Mouse (Mus musculus): ENCODE measurements around the gene Ncam2.
"Not testable (repeated sequence)": the region's sequence is repeated elsewhere in the genome, so short reads cannot be mapped to it uniquely, and the experiment has no call there.

Ncam2 gene

DNA sequence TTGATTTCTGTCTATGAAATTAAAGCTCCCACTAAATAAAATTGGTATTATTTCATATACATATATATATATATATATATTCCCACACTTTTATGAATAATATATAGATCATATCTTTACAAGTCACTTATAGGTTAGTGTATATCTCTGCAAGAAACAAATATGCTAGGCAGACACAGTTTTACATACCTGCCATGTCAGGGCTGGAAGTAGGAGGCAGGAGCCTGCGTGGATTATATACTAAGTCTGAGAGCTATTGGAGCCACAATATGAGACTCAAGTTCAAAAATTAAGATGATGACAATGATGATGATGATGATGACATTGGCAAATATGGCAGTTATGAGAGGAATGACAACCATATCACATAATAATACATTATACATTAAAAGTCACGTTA is 85.4 kb downstream of the Ncam2 start:
- DNase-seq (ENCODE audit: inconsistent ontology term) = no peak

DNA sequence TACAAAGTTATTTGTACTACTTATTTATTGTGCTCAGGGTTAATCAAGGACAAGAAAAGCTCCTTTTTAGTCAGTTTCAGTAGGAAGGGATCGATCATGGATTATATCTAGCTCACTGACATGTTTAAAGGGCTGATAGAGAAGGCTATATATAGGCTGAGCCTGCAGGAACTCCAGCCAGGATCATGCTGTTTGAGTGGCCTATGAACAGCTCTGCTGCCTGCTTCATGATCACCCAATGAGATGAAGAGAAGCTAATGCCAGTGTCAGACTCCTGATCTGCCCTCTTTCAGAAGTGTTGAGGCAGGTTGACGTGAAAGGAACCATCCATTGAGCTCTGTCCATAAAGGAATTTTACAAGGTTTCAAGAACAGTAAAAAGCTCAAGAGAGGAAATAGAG is 103.3 kb downstream of the Ncam2 start:
- DNase-seq (ENCODE audit: inconsistent ontology term) = no peak

- DNase-seq (ENCODE audit: inconsistent ontology term) = no peak
Observed at GRCm38 (mm10) chr16:81309215-81309614, 108.7 kb downstream of the Ncam2 start.

DNA sequence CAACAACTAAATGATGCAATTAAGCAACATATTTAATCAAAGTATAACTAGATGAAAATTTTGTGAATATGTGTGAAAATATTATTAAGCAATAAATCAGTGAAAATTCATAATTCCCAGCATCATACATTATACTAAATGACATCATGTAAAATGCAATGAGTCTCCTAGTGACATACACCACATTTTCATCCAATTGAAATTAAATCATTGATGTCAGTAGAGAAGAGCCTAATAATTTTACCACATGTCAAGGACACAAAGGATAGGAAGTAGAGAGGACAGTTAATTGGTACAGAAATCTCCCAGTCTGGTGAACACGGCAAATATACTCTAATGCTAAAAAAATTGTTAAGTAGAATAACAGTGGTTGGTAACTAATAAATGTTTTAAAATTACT is 118.5 kb downstream of the Ncam2 start:
- DNase-seq (ENCODE audit: inconsistent ontology term) = no peak

DNA sequence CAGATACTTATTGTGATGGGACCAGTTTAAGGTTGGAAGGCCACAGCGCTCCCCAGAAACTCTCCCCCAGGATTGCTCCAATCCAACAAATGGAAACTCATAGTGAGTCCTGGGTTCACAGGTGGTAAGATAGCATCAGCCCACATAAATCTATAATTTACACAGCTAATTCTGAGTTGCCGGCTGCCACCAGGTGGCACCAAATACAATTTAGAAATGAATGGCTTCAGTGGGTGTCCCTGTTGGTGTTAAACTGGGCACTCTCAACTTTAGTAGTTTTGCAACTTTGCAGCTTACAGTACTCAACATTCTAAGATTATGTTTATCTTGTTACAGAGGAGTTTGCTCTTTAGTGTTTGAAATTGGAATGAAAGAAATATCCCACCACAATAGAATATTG is 130.0 kb downstream of the Ncam2 start:
- peak; percentile 29 for DNase-seq (ENCODE audit: inconsistent ontology term)

DNA sequence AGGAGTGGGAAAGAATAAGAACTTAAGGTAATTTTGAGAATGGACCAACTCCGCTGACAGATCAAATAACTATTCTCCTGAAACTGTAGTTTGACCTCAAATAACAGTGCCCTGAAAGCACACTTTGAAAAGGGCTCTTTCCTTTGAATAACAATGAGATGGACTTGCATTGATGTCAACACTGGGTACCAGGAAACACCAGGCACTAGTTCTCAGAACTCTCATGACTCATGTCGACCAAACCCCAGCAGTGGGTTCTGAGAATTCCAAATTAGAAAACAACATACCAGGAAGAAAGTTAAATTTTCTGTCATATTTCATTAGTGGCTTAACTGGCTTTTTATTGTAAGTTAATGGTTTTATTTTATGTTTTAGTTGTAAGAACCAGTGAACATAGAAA is 165.4 kb downstream of the Ncam2 start:
- DNase-seq (ENCODE audit: inconsistent ontology term) = peak; percentile 70

- DNase-seq (ENCODE audit: inconsistent ontology term) = no peak
Observed at GRCm38 (mm10) chr16:81374234-81374633, 173.7 kb downstream of the Ncam2 start.

- DNase-seq (ENCODE audit: inconsistent ontology term) = peak; percentile 15
Observed at GRCm38 (mm10) chr16:81380434-81380833, 179.9 kb downstream of the Ncam2 start.

DNA sequence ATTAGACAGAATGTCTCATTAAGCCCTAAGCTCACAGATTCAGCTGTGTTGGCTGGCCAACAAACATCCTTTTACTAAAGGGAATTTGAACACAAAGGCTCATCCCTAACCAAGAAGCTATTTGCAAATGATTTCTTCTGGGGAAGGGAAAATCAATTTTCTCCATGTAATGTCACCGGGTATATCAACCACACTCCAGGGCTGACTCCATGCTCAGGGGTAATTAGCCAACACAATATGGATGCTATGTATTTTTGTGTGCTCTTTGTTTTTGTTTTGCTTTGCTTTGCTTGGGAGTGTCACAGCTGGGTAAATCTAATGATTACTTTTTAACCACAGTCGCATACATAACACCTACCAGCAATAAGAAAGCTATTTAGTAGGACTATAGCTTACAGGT is 188.1 kb downstream of the Ncam2 start:
- DNase-seq (ENCODE audit: inconsistent ontology term) = no peak

GRCm38 (mm10) chr16:81434559-81434958 is 234.1 kb downstream of the Ncam2 start:
- DNase-seq (ENCODE audit: inconsistent ontology term) = no peak

DNA sequence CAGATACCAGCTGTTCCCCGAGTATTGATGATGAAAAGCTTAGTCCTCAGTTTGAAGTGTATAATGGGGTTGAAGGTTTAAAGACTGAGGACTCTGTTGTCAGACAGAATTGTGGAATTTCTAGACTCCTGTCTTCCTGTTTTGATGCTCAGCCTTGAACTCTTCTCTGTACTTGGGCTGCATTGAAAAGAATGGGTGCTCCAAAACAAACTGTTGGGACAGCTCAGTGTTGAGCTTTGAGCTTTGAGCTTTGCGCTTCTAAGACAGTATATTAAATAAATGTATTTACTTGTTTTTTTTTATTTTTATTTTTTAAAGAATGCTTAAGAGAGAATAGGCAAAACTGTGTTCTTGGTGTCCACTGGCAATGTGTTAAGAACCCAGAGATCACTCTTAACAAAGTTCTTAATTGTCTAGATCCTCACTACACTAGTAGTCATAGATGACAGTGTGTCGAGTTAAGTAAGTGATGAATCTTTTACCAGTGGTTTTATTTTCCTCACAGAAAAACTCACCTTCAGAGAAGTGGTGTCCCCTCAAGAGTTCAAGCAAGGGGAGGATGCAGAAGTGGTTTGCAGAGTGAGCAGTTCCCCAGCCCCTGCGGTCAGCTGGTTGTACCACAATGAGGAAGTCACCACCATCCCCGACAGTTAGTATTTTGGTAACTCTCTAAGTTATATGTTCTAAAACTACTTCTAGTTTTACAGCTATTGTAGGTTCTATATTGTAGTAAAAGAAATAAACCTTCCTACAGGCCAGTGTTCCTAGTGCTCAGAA is 236.8 kb downstream of the Ncam2 start:
- no peak for DNase-seq (ENCODE audit: inconsistent ontology term)

DNA sequence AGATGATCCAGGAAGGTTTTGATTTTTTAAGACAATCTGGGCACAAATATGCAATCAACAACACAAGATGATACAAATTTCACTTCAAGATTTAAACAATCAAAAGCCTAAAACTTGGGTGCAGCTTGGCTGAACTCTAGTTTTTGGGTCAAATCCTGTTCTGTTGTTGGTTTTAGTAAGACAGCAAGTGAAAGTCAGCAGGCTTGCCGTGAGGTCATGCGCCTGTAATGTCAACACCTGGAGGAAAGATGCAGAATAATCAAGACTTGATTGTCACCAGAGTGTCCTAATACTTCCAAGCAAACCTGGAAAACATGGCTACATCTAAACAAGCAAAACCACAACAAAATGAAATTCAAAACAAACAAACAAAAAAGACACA is 237.4 kb downstream of the Ncam2 start:
- no peak for DNase-seq (ENCODE audit: inconsistent ontology term)

DNA sequence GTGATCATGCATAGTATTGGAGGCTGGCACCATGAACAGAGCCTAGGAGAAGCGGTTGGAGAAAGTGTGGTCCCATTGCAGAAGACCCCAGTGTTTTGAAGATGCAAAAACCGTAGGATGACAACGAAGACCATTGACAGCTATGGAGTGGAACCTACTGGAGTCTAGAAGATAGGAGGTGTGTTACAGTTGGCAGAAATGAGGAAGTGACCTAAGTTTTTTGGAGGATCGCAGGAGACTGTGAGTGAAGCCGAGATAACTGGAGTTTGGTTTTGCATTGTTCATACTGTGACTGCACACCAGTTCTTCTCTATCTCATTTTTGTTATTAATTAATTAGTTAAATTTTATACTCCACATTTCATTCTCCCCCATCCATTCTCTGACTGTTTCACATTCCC is 250.4 kb downstream of the Ncam2 start:
- no peak for DNase-seq (ENCODE audit: inconsistent ontology term)

DNA sequence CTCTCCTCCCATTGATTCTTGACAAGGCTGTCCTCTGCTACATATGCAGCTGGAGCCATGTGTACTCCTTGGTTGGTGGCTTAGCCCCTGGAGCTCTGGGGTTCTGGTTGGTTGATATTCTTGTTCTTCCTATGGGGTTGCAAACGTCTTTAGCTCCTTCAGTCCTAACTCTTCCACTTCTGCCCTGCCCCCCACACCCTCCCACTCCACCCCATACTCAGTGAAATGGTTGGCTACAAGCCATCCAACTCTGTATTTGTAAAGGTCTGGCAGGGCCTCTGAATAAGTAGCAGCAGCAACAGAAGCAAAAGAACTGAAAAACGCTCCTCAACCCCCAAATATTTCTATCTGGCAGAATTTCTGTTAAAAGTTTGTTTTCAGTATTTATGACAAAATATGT is 252.5 kb downstream of the Ncam2 start:
- DNase-seq (ENCODE audit: inconsistent ontology term) = no peak

DNA sequence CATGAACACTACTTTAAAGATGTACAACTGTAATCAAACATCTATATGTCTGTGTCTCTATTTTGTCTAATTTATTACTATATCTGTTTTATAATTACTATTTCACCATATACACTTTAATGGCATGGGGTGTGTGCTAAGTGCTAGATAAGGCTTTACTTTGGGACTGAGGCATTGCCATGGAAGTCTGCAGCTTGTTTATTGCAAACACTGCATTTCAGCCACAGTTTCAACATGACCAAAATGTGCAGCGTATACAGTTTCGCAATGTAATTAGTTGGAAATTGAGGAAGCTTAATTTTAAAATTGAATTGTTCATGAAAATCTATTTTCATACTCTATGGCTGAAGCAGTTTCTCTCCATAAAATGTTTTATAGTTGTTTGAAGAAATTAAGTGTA is 254.0 kb downstream of the Ncam2 start:
- DNase-seq (ENCODE audit: inconsistent ontology term) = no peak

- not testable (repeated sequence) for DNase-seq (ENCODE audit: inconsistent ontology term)
Observed at GRCm38 (mm10) chr16:81462731-81463130, 262.2 kb downstream of the Ncam2 start.

DNA sequence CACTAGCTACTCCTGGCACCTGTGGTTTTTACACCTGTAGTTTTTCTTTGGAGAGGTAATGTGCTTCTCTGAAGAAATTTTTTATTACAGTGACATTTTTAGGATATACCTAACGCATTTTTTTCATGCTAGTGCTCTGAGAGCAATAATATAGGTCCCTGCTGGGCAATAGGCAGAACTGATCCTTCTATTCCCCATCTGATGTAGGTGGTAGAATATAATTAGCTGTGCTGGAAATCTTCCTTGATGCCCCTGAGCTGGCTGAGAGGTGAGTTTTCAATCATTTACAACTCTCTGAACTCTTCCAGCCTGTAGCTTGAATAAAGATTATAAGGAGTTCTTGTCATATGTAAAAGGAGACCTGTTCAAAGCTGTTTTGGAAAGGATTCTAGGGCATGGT is 272.4 kb downstream of the Ncam2 start:
- no peak for DNase-seq (ENCODE audit: inconsistent ontology term)

DNA sequence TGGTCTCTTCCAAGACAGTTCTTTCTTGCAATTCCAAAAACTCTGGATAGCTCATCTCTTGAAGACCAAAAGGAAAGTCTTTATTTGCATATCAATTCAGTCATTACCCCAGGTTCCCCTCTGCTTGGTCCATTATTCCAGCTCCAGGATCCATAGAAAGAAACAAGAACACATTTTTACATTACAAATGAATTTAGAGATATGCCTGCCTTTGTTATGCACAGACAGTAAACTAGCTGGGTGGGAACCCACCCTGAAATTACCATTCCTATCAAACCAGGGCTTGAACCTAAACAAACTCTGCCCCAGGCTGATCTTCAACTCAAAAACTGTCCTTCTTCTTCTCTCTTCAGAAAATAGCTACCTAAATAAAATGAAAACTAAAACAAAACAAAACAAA is 280.6 kb downstream of the Ncam2 start:
- no peak for DNase-seq (ENCODE audit: inconsistent ontology term)

DNA sequence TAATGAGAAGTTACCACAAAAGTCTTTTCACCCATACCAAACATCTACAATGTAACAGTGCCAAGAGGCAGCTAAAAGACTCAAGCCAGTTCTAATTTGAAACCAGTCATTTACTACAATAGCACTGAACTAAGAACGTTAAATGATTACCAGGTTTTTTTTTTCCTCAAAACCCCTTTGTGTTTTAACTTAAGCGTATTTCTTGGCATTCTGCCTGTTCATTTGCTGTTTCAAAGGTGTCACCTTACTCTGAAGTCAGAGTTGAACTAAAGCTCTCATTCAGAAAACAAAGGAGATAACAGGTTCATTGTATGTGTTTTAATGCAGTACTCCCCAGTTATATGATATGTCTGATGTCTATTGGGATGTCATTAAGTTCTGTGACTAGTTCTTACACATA is 295.6 kb downstream of the Ncam2 start:
- no peak for DNase-seq (ENCODE audit: inconsistent ontology term)

GRCm38 (mm10) chr16:81502578-81502977 is 302.1 kb downstream of the Ncam2 start:
- no peak for DNase-seq (ENCODE audit: inconsistent ontology term)

GRCm38 (mm10) chr16:81536230-81536629 is 335.7 kb downstream of the Ncam2 start:
- DNase-seq (ENCODE audit: inconsistent ontology term) = no peak

DNA sequence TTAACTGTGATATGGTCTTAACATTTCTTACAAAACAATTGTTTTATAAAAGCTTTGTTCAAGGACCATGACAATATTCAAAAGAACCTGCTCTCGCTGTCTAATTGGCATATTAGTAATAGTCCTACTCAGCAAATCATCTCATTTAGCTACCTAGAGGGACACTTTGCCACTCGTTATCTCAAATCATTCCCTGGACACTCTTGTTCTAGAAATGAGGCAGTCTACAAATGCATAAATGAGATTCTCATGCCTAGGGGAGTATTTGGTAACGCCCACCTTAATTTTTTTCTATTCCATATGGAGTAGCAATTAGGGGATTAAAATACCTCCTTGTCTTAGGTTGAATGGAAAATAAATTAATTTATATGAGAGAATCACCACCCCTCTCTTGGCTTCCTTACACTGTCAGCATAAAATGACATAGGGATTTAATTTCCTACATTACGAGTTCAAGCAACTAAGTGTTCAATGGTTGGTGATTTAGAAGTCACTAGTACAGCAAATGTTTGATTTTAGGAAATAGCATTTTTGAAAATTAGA is 387.1 kb downstream of the Ncam2 start:
- no peak for DNase-seq (ENCODE audit: inconsistent ontology term)

DNA sequence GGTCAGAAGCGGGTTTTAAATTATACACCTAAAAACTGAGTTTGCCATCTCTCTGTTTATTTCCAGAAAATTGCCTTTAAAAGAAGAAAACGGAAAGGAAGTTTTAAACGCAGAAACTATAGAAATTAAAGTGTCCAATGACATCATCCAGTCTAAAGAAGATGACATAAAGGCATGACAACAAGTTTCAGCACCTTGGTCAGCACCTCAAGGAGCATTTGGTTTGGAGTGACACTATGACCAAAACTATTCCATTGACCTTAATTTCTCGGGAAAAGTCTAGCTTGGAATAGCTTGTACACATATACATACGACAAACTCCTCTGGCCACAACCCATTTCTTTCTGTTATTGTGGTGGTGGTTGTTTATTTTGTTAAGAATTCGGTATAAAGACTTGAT is 422.8 kb downstream of the Ncam2 start:
- peak; percentile 4 for DNase-seq (ENCODE audit: inconsistent ontology term)

- no peak for DNase-seq (ENCODE audit: inconsistent ontology term)
Observed at GRCm38 (mm10) chr16:81623776-81624175, 423.3 kb downstream of the Ncam2 start.
